Mouse (Mus musculus): Measurements from ENCODE around the gene Hpgds. TPM values are rescaled to one million over a fixed set of nuclear protein-coding genes. Genes with fewer than 3 reads are reported as not detected.
A peak's percentile ranks its signal among the peaks of the same experiment; 100 is the strongest.

Gene Hpgds
- total RNA-seq (2021) = 1 to 10 TPM; 1.1 to 1.4 TPM
- long read RNA-seq, experiment 1, partial matches to known transcripts = 0 of 1 reads
- long read RNA-seq, experiment 1, other reads (novel, unspliced or antisense) = 0 of 1 reads
- long read RNA-seq, experiment 2, partial matches to known transcripts = 0 of 1 reads
- long read RNA-seq, experiment 2, other reads (novel, unspliced or antisense) = 0 of 1 reads

GRCm38 (mm10) chr6:65144621-65145205 is at the start of gene Hpgds:
Gene Hpgds (minus strand): TSS chr6:65144908.
- no peak for DNase-seq

GRCm38 (mm10) chr6:65164977-65165376 is 20.3 kb upstream of the Hpgds start:
- DNase-seq = no peak

DNA sequence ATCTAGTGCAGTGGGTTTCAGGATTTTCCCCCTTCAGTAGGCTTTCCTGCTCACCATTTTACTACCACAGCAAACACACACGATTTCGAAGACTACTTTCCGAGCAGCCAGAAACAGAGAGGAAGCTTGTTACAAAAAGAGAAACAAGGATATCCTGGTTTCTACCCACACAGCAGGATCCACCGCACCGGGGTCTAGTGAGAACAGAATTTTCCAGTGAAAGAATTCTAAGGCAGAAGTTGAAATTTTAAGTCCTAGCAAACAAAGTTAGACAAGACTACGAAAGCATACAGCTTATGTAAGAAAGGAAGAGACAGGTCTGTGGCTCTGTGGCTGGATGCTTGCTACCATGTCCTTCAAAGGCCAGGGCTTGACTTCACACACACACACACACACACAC is 19.4 kb upstream of the Hpgds start:
- no peak for DNase-seq

DNA sequence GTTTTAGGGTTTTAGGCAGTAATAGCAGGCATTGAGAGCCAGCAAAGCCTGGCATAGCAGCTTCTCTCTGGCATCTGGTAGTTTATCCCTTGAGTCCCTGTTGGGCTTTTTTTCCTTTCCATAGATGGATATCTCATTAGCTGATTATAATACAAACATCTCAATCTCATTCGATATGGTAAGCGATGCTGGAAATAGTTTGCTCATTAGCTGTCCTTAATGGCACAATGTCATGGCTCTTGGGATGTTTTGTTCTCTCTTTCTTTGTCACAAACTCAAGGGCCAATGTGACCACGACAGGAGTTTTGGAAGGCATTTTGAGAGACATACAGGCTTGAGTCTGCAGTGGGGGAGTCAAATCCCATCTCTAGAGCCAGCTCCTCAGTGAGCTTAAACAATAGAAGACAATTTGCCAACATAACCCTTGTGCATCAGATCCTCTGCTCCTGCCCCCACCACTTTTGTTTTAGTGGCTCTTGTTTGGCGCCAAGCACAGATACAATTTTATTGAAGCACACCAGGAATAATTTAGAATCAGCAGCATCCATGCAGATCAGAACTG is 14.8 kb upstream of the Hpgds start:
- no peak for DNase-seq

- DNase-seq = no peak
Observed at GRCm38 (mm10) chr6:65157042-65157441, 12.3 kb upstream of the Hpgds start.

DNA sequence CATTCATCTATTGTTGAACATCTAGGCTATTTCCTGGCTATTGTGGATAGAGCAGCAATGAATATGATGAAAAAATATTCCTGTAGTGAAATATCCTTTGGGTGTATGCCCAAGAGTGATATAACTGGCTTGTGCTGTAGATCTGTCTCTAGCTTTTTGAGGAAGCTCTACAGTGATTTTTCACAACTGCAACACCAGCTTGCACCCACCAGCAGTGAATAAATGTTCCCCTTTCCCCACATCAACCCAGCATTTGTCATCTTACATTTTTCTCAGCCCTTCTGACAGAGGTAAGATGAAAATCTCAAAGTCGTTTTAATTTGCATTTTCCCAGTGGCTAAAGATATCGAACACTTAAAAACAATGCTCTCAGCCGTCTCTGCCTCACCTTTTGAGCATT is 8.9 kb upstream of the Hpgds start:
- DNase-seq = no peak

DNA sequence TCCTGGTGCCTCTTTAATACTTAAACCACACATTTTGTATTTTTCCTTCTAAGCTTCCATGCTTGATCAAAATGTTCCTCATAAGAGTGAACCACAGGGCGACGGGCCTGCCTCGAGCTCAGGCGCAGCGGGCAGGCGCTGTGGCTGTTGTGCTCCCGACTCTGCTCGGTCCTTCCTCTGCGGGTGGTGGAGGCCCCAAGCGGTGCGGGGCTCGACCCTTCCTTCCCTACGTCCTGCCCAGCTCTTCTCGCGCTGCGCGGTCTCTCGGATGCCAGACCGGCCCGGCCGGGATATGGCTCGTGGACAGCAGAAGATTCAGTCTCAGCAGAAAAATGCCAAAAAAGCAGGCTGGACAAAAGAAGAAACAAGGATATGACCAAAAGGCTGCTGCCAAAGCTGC is 6.0 kb upstream of the Hpgds start:
- no peak for DNase-seq

DNA sequence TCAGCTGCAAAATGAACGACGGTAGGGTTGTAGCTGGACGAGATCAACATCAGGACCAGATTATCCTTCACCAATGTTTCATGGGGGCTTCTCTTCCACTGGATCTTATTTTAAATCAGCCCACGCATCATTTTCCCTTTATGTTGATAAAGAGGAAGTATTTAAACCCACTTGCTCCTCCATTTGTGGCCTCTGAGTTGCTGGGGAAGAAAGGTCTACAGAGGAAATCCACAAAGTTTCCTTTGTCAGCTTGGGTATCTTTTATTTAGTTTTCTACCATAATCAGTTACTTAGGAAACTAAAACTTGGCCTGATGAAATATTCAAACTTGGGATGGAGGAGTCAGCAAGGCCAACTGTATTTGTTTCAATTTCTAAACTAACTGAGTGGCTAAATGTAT is 1.7 kb upstream of the Hpgds start:
- no peak for DNase-seq

DNA sequence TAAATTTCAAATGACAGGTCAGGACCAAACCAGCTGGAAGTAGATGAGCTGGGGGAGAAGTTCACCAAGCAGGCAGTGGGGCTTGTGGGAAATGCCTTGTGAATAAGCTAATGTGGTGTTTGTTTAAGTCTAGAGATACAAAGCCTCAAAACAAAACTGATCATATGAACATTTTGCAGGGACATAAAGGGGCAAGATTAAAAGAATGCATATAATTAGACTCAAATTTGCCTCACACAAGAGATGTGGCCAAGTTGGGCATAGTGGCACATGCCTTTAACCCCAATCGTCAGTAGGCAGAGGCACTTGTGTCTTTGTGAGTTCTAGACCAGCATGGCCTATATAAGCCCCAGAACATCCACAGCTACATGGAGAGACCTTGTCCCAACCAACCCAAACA is 2.4 kb downstream of the Hpgds start:
- no peak for DNase-seq

DNA sequence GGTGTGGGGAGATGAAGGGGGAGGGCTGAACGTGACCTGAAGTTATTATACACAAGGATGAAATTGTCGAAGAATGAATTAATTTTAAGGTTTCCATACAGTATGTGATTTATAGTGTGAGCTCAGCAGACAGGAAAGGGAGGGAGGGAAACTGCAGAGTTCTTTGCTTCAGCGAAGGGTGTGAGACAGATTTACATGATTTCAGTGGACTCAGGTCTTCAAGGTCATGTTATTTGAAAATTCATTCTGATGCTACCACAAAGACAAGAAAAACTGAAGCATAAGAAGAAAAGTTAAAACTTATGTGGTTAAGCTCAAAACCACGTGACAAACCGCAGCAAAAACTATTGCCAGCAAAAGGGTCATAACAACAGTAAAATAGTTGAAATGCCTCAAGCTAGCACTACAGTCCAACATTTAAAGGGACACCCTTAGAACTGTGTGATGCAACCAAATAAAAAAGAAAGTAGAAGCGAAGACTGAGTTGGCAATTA is 3.9 kb downstream of the Hpgds start:
- no peak for DNase-seq

GRCm38 (mm10) chr6:65140082-65140749 is 4.5 kb downstream of the Hpgds start:
- DNase-seq = no peak

DNA sequence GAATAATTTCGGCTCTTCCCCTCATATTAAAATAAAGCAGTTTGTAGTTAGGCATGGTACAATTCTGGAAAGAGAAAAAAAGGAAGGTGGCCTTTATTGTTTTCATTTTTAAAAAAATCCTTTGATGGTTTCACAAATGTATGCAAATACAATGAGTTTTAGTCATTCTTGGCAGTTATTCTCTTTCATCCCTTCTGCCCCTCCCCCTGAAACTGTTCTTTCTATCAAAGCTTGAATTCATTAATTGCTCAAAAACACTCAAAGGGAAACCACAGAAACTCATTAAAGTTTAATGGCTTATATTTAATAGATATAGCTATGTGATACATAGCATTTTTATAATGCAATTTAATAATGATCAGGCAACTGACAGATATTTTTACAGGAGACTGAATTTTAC is 6.5 kb downstream of the Hpgds start:
- no peak for DNase-seq

DNA sequence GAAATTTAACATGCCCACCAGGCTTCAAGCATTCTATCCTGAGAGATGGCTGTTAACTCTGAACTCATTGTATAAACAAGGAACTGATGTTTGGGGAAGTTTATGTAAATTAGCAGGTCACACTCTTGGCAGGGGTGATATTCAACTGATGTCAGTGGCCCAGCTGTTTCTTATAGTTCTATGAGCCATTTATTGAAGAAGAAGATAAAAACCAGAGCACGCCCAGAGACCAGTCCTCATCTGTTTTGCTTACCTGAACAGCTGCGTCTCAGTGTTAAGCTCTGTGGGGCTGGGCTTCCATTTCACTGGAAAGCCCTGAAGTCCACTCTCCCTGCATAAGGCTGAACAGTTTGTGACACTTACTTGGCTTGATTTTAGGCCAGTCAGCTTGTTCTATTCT is 6.9 kb downstream of the Hpgds start:
- no peak for DNase-seq

DNA sequence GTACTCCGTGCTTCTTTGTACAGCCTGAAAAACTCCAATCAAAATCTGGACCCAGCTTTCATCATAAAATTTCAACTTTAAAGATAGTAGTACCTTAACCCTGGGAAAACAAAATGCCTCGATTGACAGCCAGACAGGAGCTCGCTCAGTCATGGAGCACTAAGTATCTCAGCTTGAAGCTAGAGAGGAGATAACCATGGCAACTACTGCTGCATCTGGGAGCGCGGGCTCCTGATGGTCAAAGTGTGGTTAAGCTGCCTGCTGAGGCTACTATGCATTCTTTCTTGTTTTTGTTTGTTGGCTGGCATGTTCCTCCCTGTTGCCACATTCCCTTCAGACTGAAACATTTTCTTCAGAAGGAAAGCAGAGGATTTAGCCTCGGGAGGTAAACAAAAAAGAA is 12.3 kb downstream of the Hpgds start:
- no peak for DNase-seq

DNA sequence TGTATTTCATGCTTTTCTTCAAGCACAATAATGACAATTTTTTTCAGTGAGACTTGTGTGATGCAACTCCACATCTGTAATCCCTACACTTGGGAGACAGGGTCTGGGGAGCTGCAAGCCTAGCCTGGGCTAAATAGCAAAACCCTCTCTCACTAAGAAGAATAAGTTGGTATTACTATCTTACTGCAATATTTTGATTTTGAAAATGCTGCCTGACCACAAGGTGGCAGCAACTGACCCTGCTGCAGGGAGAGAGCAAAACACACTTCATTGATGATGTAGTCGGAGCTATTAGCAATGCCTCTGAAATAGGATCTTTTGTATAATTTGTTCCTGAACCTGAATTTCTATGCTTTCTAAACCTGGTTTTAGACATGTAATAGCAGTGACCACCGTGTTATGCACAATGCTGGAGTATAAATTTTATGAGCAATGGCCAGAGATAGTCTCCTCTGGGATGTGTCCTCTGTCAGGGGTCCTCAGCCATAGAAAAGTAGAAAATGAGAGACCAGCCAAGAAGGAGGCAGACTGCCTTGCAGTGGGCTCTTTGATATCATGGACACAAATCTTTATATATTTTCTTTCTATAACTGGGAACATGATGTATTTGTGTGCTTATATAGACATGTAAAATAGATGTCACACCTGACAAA is 18.5 kb downstream of the Hpgds start:
- DNase-seq = peak; percentile 68

DNA sequence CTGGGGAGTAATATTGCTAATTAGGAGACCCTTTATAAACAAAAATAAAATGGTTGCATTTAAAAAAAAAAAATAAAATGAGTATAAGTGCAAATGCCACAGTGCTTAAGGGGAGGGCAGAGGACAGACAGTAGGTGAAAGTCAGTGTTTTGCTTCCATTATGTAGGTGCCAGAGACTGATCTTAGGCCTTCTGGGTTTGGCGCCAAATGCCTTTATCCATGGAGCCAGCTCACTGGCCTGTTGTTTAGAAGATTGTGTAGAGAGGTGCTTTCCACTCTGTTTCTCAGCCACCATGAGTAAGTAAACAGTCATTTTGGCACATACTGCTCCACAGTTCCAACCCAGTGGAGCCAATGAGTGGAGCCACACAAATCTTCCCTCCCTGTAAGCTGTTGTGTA is 27.2 kb downstream of the Hpgds start:
- DNase-seq = no peak

DNA sequence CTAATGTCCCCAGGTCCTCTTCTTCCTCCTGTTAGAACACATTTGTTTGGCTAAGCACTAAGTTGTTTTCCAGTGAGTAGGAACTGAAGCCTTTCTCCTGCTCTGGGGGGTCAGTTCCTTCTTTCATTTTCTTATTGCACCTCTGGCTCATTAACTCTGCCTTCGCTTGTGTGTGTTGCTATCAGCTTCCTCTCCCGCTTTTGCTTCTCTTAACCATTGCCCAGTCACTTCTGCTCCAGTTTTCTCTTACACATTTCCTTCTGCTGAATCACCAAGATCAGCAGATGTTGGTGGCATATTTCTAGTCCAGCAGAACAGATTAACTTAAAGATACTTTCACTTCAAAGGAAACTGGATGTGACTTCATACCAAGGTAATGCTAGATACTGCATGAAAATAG is 29.8 kb downstream of the Hpgds start:
- no peak for DNase-seq

DNA sequence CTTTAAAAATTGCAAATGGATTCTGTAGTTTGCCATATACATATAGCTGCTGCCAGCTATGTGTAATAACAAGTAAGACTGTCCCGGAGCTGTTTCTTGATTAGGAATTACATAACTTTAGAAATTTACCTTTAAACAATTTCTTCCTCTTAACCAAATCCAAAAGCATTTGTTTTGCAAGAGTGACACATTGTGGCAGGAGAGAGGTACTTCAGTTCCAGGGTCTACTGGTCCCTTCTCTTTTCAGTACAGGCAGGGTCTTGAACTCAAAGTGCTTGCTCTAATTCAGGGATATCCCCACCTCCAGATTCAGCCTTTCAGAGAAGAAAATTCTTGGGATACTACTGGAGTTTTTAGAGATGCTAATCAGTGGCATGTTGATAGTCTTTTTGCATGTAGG is 65.6 kb downstream of the Hpgds start:
- no peak for DNase-seq

GRCm38 (mm10) chr6:65075201-65075600 is 69.5 kb downstream of the Hpgds start:
- DNase-seq = no peak
